Comparison of ENCODE assay signal across 13 mouse cellular contexts in genomic region chr17:29951100-29951499, GRCm38 (mm10). TPM values are rescaled to one million over a fixed set of nuclear protein-coding genes. Genes with fewer than 3 reads are reported as not detected.
DNase-seq lines count a peak whose midpoint lies in the region; ATAC-seq lines count a peak whose summit lies in the region.
"Had no signal": no experiment of that assay in that cellular context is flagged by ENCODE, and none has a peak within 500 bp of the region (broad histone marks: within the 10 kb centered on the region; RNA-seq: fewer than 3 reads in every experiment).

No protein-coding gene starts in this region.

- H3K9ac ChIP-seq in kidney, embryonic 14.5 days (ENCODE audit: low read depth, low read length) = no peak overlapping the region
- H3K9ac ChIP-seq: embryonic facial prominence, embryonic 12.5 days; heart, embryonic 13.5 days; neural tube, embryonic 13.5 days had no signal

- peaks cover 11% of the 10 kb centered on the region for H3K4me1 ChIP-seq in kidney, embryonic 14.5 days (ENCODE audit: control insufficient read depth, insufficient read depth, low read length)

- no peaks in the 10 kb centered on the region for H3K27me3 ChIP-seq in kidney, embryonic 14.5 days (ENCODE audit: control insufficient read depth, insufficient read depth, low read length)
- H3K27me3 ChIP-seq: embryonic facial prominence, embryonic 12.5 days; neural tube, embryonic 13.5 days had no signal

- no peak overlapping the region for H3K4me2 ChIP-seq in kidney, embryonic 14.5 days (replicated peaks; ENCODE audit: low read depth, low read length)
- H3K4me2 ChIP-seq: embryonic facial prominence, embryonic 12.5 days; heart, embryonic 13.5 days; liver, embryonic 11.5 days; neural tube, embryonic 13.5 days had no signal

- H3K4me3 ChIP-seq in kidney, embryonic 14.5 days (ENCODE audit: low read length) = no peak overlapping the region
- H3K4me3 ChIP-seq: embryonic facial prominence, embryonic 12.5 days; heart, embryonic 13.5 days; neural tube, embryonic 13.5 days had no signal

- H3K27ac ChIP-seq in kidney, embryonic 14.5 days (ENCODE audit: low read depth, low read length) = no peak overlapping the region
- H3K27ac ChIP-seq: embryonic facial prominence, embryonic 12.5 days; heart, embryonic 13.5 days; neural tube, embryonic 13.5 days had no signal

- ATAC-seq in kidney, embryonic 14.5 days (ENCODE audit: low FRiP score, low TSS enrichment) = peak; percentile 59; the same call in 1 of the 2 replicates
- 0 out of 2 replicates have a peak, but pooled peaks have one; percentile 17 for ATAC-seq in megakaryocyte progenitor cell, adult 5-6 weeks (replicated peaks; ENCODE audit: poor library complexity)

- H3K9me3 ChIP-seq in kidney, embryonic 14.5 days (ENCODE audit: control insufficient read depth, low read length) = no peaks in the 10 kb centered on the region
- H3K9me3 ChIP-seq: embryonic facial prominence, embryonic 12.5 days; heart, embryonic 13.5 days; neural tube, embryonic 13.5 days had no signal

- H3K36me3 ChIP-seq in kidney, embryonic 14.5 days (ENCODE audit: control insufficient read depth, insufficient read depth, low read length) = no peaks in the 10 kb centered on the region
- H3K36me3 ChIP-seq: embryonic facial prominence, embryonic 12.5 days; heart, embryonic 13.5 days; neural tube, embryonic 13.5 days had no signal

- 10% methylated on average over 6 of the region's 6 CpGs for WGBS in kidney, embryonic 14.5 days

- no peak for DNase-seq in kidney, postnatal 36 days
- DNase-seq in urinary bladder, postnatal 36 days (ENCODE audit: low spot score in 2 of 2) = peak; percentile 28 to 44
- DNase-seq in urinary bladder, adult 2 months (ENCODE audit: low spot score) = no peak
- no peak for DNase-seq in gastrocnemius, postnatal 25 days
- no peak for DNase-seq in layer of hippocampus, adult 9-11 months
- no peak for DNase-seq in right cerebral cortex, adult 18-20 months
- DNase-seq: right cerebral cortex, postnatal 25 days had no signal

RNA-seq across cellular contexts. Expression of gene Mdga1, which starts 18.8 kb away (rescaled TPM):
- polyA plus RNA-seq in kidney, embryonic 14.5 days (2014; fragmentation: Nextera tagmentation; extraction: Ambion mirVana) = 1.0 and 1.6 TPM in 2 replicates
- polyA plus RNA-seq in urinary bladder, adult 2 months (2012; rRNA removed) = 4.0 and 5.6 TPM in 2 replicates
- total RNA-seq in megakaryocyte progenitor cell, adult 5-6 weeks (2015) = 4.9 and 8.3 TPM in 2 replicates
- 2.3 and 3.7 TPM in 2 replicates for total RNA-seq in megakaryocyte progenitor cell, adult 5-6 weeks (2017)
- 10 to 100 TPM; 45.0 to 47.1 TPM for total RNA-seq in gastrocnemius, postnatal 25 days (2021)

RNA-seq across cellular contexts. Expression of gene Zfand3, which starts 53.4 kb away (rescaled TPM):
- 49.1 and 51.6 TPM in 2 replicates for polyA plus RNA-seq in kidney, embryonic 14.5 days (2014; fragmentation: Nextera tagmentation; extraction: Ambion mirVana)
- 131 and 145 TPM in 2 replicates for polyA plus RNA-seq in urinary bladder, adult 2 months (2012; rRNA removed)
- total RNA-seq in megakaryocyte progenitor cell, adult 5-6 weeks (2015) = 16.2 and 18.1 TPM in 2 replicates
- total RNA-seq in megakaryocyte progenitor cell, adult 5-6 weeks (2017) = 9.1 and 11.4 TPM in 2 replicates
- 100 to 1,000 TPM; 138 to 143 TPM for total RNA-seq in gastrocnemius, postnatal 25 days (2021)

Comparison
In these comparisons a context has a peak if more than half of its experiments do, and no peak if none do; other contexts are left out.
1. DNase-seq: peak in urinary bladder, postnatal 36 days (2 of 2); none in kidney, postnatal 36 days (0 of 2), urinary bladder, adult 2 months (single experiment), gastrocnemius, postnatal 25 days (single experiment), layer of hippocampus, adult 9-11 months (single experiment) and right cerebral cortex, adult 18-20 months (single experiment).
2. RNA of gene Mdga1, which starts 18.8 kb away (total RNA-seq): 45.0 to 47.1 TPM in gastrocnemius, postnatal 25 days; 2.3 to 8.3 TPM in megakaryocyte progenitor cell, adult 5-6 weeks; every median in the first group is over 4 times any median in the second.
3. RNA of gene Zfand3, which starts 53.4 kb away (total RNA-seq): 138 to 143 TPM in gastrocnemius, postnatal 25 days; 9.1 to 18.1 TPM in megakaryocyte progenitor cell, adult 5-6 weeks; every median in the first group is over 4 times any median in the second.